25 mouse cellular contexts compared by ENCODE assay signal in the genomic region with DNA sequence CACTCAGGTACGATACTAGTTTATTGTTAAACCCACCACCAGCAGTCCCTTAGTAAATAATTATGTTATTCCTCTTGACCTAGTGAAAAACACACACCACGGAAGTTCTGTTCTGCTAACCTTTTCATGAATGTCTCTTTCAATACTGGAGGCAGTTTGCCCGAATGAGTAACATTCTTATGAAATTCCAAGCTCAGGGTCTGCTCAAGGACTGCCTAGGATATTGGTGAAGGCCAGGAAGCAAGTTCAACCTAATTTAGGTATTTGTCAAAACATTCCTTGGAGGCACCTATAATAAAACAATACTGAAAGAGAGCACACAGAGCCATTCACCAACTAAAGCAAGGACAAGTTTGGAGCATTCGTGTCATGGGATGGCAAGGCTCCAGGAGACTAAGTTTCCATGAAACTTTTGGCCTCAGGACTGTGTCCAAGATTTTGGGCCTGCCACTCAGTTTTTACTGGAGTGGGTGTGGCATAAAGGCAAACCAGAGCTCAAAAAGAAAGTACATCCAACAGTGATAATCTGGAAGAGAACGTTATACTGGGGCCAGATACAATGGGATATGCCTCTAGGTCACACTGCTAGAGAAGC. TPM values are rescaled to one million over a fixed set of nuclear protein-coding genes. Genes with fewer than 3 reads are reported as not detected.
DNase-seq lines count a peak whose midpoint lies in the region; ATAC-seq and TF ChIP-seq lines count a peak whose summit lies in the region.
"Had no signal": no experiment of that assay in that cellular context is flagged by ENCODE, and none has a peak within 500 bp of the region (broad histone marks: within the 10 kb centered on the region; RNA-seq: fewer than 3 reads in every experiment).

No protein-coding gene starts in this region.

- H3K79me2 ChIP-seq in liver, adult 2 months (ENCODE audit: control insufficient read depth, insufficient read depth, low read length), result no peaks in the 10 kb centered on the region

- TF ChIP-seq POLR2A in liver, adult 2 months (IDR thresholded peaks at IDR 0.05; ENCODE audit: extremely low read depth, insufficient read depth, low read length), result no peak

- H3K9me3 ChIP-seq in liver, embryonic 11.5 days (ENCODE audit: control insufficient read depth, low read length), result no peaks in the 10 kb centered on the region
- H3K9me3 ChIP-seq: forebrain, embryonic 13.5 days; G1E; heart, embryonic 15.5 days; hindbrain, embryonic 13.5 days; limb, embryonic 13.5 days; liver, embryonic 15.5 days; neural tube, embryonic 15.5 days had no signal

- peaks cover 3% of the 10 kb centered on the region for H3K36me3 ChIP-seq in liver, adult 2 months (ENCODE audit: control insufficient read depth, insufficient read depth, low read length)
- H3K36me3 ChIP-seq in liver, embryonic 11.5 days (ENCODE audit: control insufficient read depth, insufficient read depth, low read length), result no peaks in the 10 kb centered on the region
- H3K36me3 ChIP-seq: limb, embryonic 13.5 days had no signal

- H3K27me3 ChIP-seq in liver, adult 2 months (ENCODE audit: control insufficient read depth, insufficient read depth, low read length), result no peaks in the 10 kb centered on the region
- no peaks in the 10 kb centered on the region for H3K27me3 ChIP-seq in liver, embryonic 11.5 days (replicated peaks; ENCODE audit: control insufficient read depth, insufficient read depth, low read length)
- H3K27me3 ChIP-seq: CH12.LX; forebrain, embryonic 13.5 days; heart, embryonic 15.5 days; hindbrain, embryonic 13.5 days; limb, embryonic 13.5 days; liver, embryonic 15.5 days; neural tube, embryonic 15.5 days had no signal

- 25% methylated on average over 5 of the region's 5 CpGs for WGBS in liver, adult 2 months
- WGBS in liver, embryonic 11.5 days, result 79% methylated on average over 5 of the region's 5 CpGs

- H3K9ac ChIP-seq in liver, adult 2 months (ENCODE audit: low read depth, low read length), result no peak overlapping the region
- no peak overlapping the region for H3K9ac ChIP-seq in liver, embryonic 11.5 days (ENCODE audit: low read depth, low read length)
- H3K9ac ChIP-seq: forebrain, embryonic 13.5 days; heart, embryonic 15.5 days; hindbrain, embryonic 13.5 days; limb, embryonic 13.5 days; liver, embryonic 15.5 days; neural tube, embryonic 15.5 days had no signal

- no peak overlapping the region for H3K4me2 ChIP-seq in liver, embryonic 11.5 days
- H3K4me2 ChIP-seq: forebrain, embryonic 13.5 days; heart, embryonic 15.5 days; hindbrain, embryonic 13.5 days; limb, embryonic 13.5 days; liver, embryonic 15.5 days; midbrain, embryonic 11.5 days; neural tube, embryonic 15.5 days had no signal

- H3K4me3 ChIP-seq in liver, adult 2 months (ENCODE audit: insufficient read depth, low read depth, low read length), result no peak overlapping the region
- no peak overlapping the region for H3K4me3 ChIP-seq in liver, embryonic 11.5 days (ENCODE audit: low read depth, low read length)
- H3K4me3 ChIP-seq: forebrain, embryonic 13.5 days; gastrocnemius, adult 2 months; heart, embryonic 15.5 days; hindbrain, embryonic 13.5 days; limb, embryonic 13.5 days; liver, embryonic 15.5 days; neural tube, embryonic 15.5 days had no signal

- no peak for ATAC-seq in liver, embryonic 11.5 days (replicated peaks; ENCODE audit: low FRiP score)
- ATAC-seq: activated CD4-positive, CD25-positive, alpha-beta regulatory T cell, adult 4 months; forebrain, embryonic 13.5 days; lung, postnatal 0 days had no signal

- no peak for TF ChIP-seq CTCF in liver, adult 2 months (IDR thresholded peaks at IDR 0.05; ENCODE audit: low read depth, low read length)

- peaks cover 24% of the 10 kb centered on the region for H3K4me1 ChIP-seq in liver, adult 2 months (ENCODE audit: control insufficient read depth, insufficient read depth, low read length)
- 0 out of 2 replicates have a peak, but pooled peaks cover 3% of the 10 kb centered on the region for H3K4me1 ChIP-seq in liver, embryonic 11.5 days (replicated peaks; ENCODE audit: control insufficient read depth, insufficient read depth, low read length)
- H3K4me1 ChIP-seq: forebrain, embryonic 13.5 days; heart, embryonic 15.5 days; hindbrain, embryonic 13.5 days; limb, embryonic 13.5 days; neural tube, embryonic 15.5 days had no signal

- peak; percentile 27 to 53 for DNase-seq in kidney, adult 8-10 months
- DNase-seq in kidney, postnatal 4 days, result no peak
- peak; percentile 78 for DNase-seq in liver, adult 2 months (ENCODE audit: extremely low read depth, low read depth, low spot score)
- DNase-seq in liver, embryonic 11.5 days (ENCODE audit: low spot score), result no peak
- DNase-seq in adrenal gland, postnatal 10 days, result peak; percentile 69
- no peak for DNase-seq in urinary bladder, postnatal 36 days (ENCODE audit: low spot score in 2 of 2)
- no peak for DNase-seq in lung, postnatal 14 days
- DNase-seq: B cell, adult 2 months; cerebellum, adult 9-10 months; gastrocnemius, adult 2 months; heart, postnatal 36 days; layer of hippocampus, adult 9-11 months; thymus, adult 2 months had no signal

- peak overlapping the region; percentile 34 for H3K27ac ChIP-seq in liver, adult 2 months (replicated peaks; ENCODE audit: insufficient read depth, low read depth, low read length)
- H3K27ac ChIP-seq in liver, embryonic 11.5 days (ENCODE audit: low read depth, low read length), result no peak overlapping the region
- H3K27ac ChIP-seq: forebrain, embryonic 13.5 days; gastrocnemius, adult 2 months; heart, embryonic 15.5 days; hindbrain, embryonic 13.5 days; limb, embryonic 13.5 days; liver, embryonic 15.5 days; neural tube, embryonic 15.5 days; stomach, postnatal 0 days had no signal

RNA-seq across cellular contexts. Expression of a gene that starts 12.5 kb away (rescaled TPM):
- total RNA-seq in liver, adult 2 months (2014; rRNA removed), result 488 and 590 TPM in 2 replicates
- polyA plus RNA-seq in liver, adult 2 months (2012; rRNA removed), result 230 and 298 TPM in 2 replicates
- 4.5 and 5.1 TPM in 2 replicates for polyA plus RNA-seq in liver, embryonic 11.5 days (2014; fragmentation: Nextera tagmentation; extraction: Ambion mirVana)
- 10 to 100 TPM; 10.9 to 25.0 TPM for total RNA-seq in adrenal gland, postnatal 10 days (2021)
- total RNA-seq: gastrocnemius, adult 2 months; heart, postnatal 36 days had no signal
- polyA plus RNA-seq: activated CD4-positive, CD25-positive, alpha-beta regulatory T cell, adult 4 months; forebrain, embryonic 13.5 days; midbrain, embryonic 11.5 days had no signal

RNA-seq across cellular contexts. Expression of a gene that starts 16.7 kb away (rescaled TPM):
- total RNA-seq in liver, adult 2 months (2014; rRNA removed), result 9.2 and 10.2 TPM in 2 replicates
- 10.6 and 10.9 TPM in 2 replicates for polyA plus RNA-seq in liver, adult 2 months (2012; rRNA removed)
- 12.3 and 14.0 TPM in 2 replicates for polyA plus RNA-seq in liver, embryonic 11.5 days (2014; fragmentation: Nextera tagmentation; extraction: Ambion mirVana)
- 10 to 100 TPM; 34.9 to 44.9 TPM for total RNA-seq in adrenal gland, postnatal 10 days (2021)

RNA-seq across cellular contexts. Expression of a gene that starts 16.7 kb away (rescaled TPM):
- 17.0 and 17.8 TPM in 2 replicates for total RNA-seq in liver, adult 2 months (2014; rRNA removed)
- polyA plus RNA-seq in liver, adult 2 months (2012; rRNA removed), result 7.5 and 7.9 TPM in 2 replicates
- polyA plus RNA-seq in liver, embryonic 11.5 days (2014; fragmentation: Nextera tagmentation; extraction: Ambion mirVana), result 19.4 and 22.3 TPM in 2 replicates
- total RNA-seq in adrenal gland, postnatal 10 days (2021), result 10 to 100 TPM; 15.7 to 18.7 TPM

Comparison
In these comparisons a context has a peak if more than half of its experiments do, and no peak if none do; other contexts are left out.
1. DNase-seq: peak in kidney, adult 8-10 months (2 of 2), liver, adult 2 months (single experiment) and adrenal gland, postnatal 10 days (single experiment); none in kidney, postnatal 4 days (0 of 2), liver, embryonic 11.5 days (single experiment), urinary bladder, postnatal 36 days (0 of 2) and lung, postnatal 14 days (single experiment).
2. RNA of a gene that starts 12.5 kb away (total RNA-seq): 488 to 590 TPM in liver, adult 2 months; 10.9 to 25.0 TPM in adrenal gland, postnatal 10 days; every median in the first group is over 10 times any median in the second.